Comparison of ENCODE assay signal across 16 mouse cellular contexts in the genomic region with DNA sequence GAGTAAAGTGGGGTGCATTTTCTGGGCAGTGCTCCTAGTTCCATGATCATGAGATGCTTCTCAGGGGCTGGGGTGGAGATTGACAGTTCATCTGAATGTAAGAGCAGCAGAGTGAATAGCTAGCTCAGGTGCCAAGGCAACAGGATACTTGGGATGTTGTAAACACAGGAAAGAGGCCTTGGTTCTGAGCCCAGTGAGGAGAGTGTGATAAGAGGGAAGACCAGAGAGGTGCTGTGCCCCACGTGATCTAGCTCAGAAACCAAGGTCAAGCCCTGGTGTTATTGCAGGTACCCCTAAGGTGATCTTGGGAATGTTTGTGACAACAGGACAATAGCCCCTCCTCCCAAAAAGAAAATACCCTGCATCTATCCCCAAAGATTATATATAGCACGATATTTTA.
"Had no signal": no experiment of that assay in that cellular context is flagged by ENCODE, and none has a peak within 500 bp of the region (broad histone marks: within the 10 kb centered on the region; RNA-seq: fewer than 3 reads in every experiment).

No protein-coding gene starts in this region.

- H3K4me3 ChIP-seq: limb, embryonic 12.5 days; limb, embryonic 15.5 days; liver, embryonic 13.5 days; lung, embryonic 15.5 days; midbrain, embryonic 12.5 days; midbrain, embryonic 15.5 days; neural tube, embryonic 12.5 days had no signal

- H3K9ac ChIP-seq: limb, embryonic 12.5 days; limb, embryonic 15.5 days; liver, embryonic 13.5 days; lung, embryonic 15.5 days; midbrain, embryonic 12.5 days; midbrain, embryonic 15.5 days; neural tube, embryonic 12.5 days had no signal

- DNase-seq: kidney, adult 2 months; kidney, postnatal 36 days; left cerebral cortex, postnatal 4 days; liver, embryonic 13.5 days; thymus, adult 18-20 months; thymus, postnatal 36 days had no signal

- H3K27me3 ChIP-seq: limb, embryonic 12.5 days; limb, embryonic 15.5 days; liver, embryonic 13.5 days; lung, embryonic 15.5 days; midbrain, embryonic 12.5 days; midbrain, embryonic 15.5 days; neural tube, embryonic 12.5 days had no signal

- H3K9me3 ChIP-seq: limb, embryonic 12.5 days; limb, embryonic 15.5 days; liver, embryonic 13.5 days; lung, embryonic 15.5 days; midbrain, embryonic 12.5 days; midbrain, embryonic 15.5 days; neural tube, embryonic 12.5 days had no signal

- H3K4me2 ChIP-seq: limb, embryonic 12.5 days; limb, embryonic 15.5 days; liver, embryonic 13.5 days; lung, embryonic 15.5 days; midbrain, embryonic 12.5 days; midbrain, embryonic 15.5 days; neural tube, embryonic 12.5 days had no signal

- H3K36me3 ChIP-seq: limb, embryonic 12.5 days; limb, embryonic 15.5 days; liver, embryonic 13.5 days; lung, embryonic 15.5 days; midbrain, embryonic 12.5 days; midbrain, embryonic 15.5 days; neural tube, embryonic 12.5 days had no signal

- ATAC-seq: inflammation-experienced regulatory T-cells, adult 6 months; intestine, postnatal 0 days; midbrain, embryonic 15.5 days had no signal

- H3K27ac ChIP-seq: kidney, postnatal 0 days; limb, embryonic 12.5 days; limb, embryonic 15.5 days; liver, embryonic 13.5 days; lung, embryonic 15.5 days; macrophage; midbrain, embryonic 12.5 days; midbrain, embryonic 15.5 days; neural tube, embryonic 12.5 days had no signal

- H3K4me1 ChIP-seq: limb, embryonic 15.5 days; liver, embryonic 13.5 days; lung, embryonic 15.5 days; neural tube, embryonic 12.5 days had no signal
